Mouse (Mus musculus): Measurements from ENCODE around the gene Syn1. TPM values are rescaled to one million over a fixed set of nuclear protein-coding genes. Genes with fewer than 3 reads are reported as not detected.

Gene Syn1
- polyA plus RNA-seq, 1 experiment: not detected

DNA sequence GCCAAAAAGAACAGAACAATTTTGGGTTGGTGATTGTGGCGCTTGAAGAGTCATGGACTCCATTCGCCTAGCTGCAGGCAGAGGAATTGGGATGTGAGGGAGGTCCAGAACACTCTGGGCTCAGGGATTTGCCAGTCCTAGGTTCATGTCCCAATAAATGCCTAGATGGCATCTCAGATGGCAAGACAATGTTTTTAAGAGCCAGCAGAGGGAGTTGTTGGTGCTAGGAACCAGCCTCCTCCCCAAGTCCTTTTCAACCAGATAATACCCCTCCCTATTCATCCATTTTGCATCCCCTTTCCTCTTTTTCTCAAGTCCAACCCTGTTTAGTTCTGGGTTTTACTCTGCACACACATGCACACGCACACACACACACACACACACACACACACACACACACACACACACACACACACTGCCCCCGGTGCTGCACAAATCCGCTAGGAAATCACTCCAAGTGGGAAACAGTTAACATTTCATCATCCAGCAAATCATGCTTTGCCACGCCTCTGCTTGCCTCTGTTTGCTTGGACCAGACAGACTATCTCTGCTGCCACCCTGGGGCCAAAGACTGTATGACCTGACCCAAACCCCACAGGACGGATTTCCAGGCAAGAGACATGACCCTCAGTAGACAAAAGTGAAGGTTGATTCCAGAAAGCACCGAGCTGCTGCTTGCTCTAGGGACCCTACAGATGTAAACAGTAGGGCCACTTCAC, 100.9 kb downstream of the Syn1 start:
- Histone ChIP-seq H3K27ac (replicated peaks; ENCODE audit: low read depth, low read length) (no peak overlapping the region), H3K4me3 (ENCODE audit: insufficient read depth, low read depth, low read length) (peak overlapping the region; percentile 48), H3K4me1 (ENCODE audit: control insufficient read depth, insufficient read depth, insufficient read length, low read length) (no peaks in the 10 kb centered on the region)

DNA sequence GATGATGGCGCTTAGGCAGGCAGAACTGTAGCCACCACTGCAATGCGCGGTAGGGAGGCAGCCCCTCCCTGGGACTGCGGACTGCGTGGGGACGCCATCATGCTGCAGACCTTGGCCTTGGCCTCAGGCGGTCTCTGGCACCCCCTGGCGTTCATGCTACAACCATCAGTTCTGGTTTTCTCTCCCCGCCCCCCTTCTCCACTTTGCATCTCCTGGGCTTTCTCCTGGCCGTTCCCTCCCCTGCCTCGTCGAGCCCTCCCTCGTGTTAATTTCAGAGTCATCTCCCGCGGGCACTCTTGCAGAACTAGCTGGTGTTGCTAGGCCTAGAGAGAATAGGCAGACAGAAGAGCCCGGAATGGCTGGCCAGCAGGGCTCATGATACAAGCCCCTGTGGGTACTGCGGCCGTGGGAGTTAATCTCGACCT, 101.6 kb downstream of the Syn1 start:
- no peak overlapping the region for H3K27ac ChIP-seq (replicated peaks; ENCODE audit: low read depth, low read length)
- H3K4me3 ChIP-seq (ENCODE audit: insufficient read depth, low read depth, low read length): peak overlapping the region; percentile 48
- no peaks in the 10 kb centered on the region for H3K4me1 ChIP-seq (ENCODE audit: control insufficient read depth, insufficient read depth, insufficient read length, low read length)

DNA sequence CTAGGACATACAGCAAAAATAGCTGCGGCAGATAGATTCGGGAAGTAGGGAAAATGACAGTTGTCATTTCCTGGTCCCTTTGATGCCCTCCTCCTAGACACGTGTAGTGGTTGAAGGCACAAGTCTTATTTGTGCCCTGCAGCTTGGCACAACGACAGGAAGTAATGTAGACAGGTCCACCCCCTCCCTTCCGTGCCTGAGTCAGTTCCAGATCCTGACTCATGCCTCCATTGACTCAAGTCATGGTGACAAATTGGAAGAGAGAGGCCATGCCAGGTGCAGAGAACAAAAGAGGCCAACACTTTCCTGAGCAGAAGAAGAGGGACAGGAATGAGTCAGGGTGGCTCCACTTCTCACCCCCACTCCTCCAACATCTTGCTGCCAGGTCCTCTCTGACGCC, 103.8 kb downstream of the Syn1 start:
- H3K4me3 ChIP-seq (ENCODE audit: insufficient read depth, low read depth, low read length): no peak overlapping the region
- H3K4me1 ChIP-seq (ENCODE audit: control insufficient read depth, insufficient read depth, insufficient read length, low read length): no peaks in the 10 kb centered on the region
- H3K27ac ChIP-seq (replicated peaks; ENCODE audit: low read depth, low read length): no peak overlapping the region

Other genes with a start within 250 kb of the Syn1 start
- 134 and 135 TPM in 2 replicates for gene Cdk16, start 233.1 kb downstream of the Syn1 start, polyA plus RNA-seq (2012; ENCODE audit: insufficient read depth, insufficient read length, missing spikeins)
- 1.5 and 1.8 TPM in 2 replicates for gene Usp11, start 217.1 kb downstream of the Syn1 start, polyA plus RNA-seq (2012; ENCODE audit: insufficient read depth, insufficient read length, missing spikeins)
- gene Araf, start 123.2 kb downstream of the Syn1 start, polyA plus RNA-seq (2012; ENCODE audit: insufficient read depth, insufficient read length, missing spikeins): 46.6 and 49.7 TPM in 2 replicates
- gene Timp1, start 50.8 kb downstream of the Syn1 start, polyA plus RNA-seq (2012; ENCODE audit: insufficient read depth, insufficient read length, missing spikeins): not detected in 2 replicates
- 9.0 and 13.0 TPM in 2 replicates for gene Cfp, start 10.6 kb upstream of the Syn1 start, polyA plus RNA-seq (2012; ENCODE audit: insufficient read depth, insufficient read length, missing spikeins)
- 5.5 and 8.8 TPM in 2 replicates for gene Elk1, start 29.6 kb upstream of the Syn1 start, polyA plus RNA-seq (2012; ENCODE audit: insufficient read depth, insufficient read length, missing spikeins)
- 103 and 122 TPM in 2 replicates for gene Uxt, start 41.0 kb upstream of the Syn1 start, polyA plus RNA-seq (2012; ENCODE audit: insufficient read depth, insufficient read length, missing spikeins)
- gene Zfp182, start 141.3 kb upstream of the Syn1 start, polyA plus RNA-seq (2012; ENCODE audit: insufficient read depth, insufficient read length, missing spikeins): 2.2 and 2.8 TPM in 2 replicates
- gene Spaca5, start 147.4 kb upstream of the Syn1 start, polyA plus RNA-seq (2012; ENCODE audit: insufficient read depth, insufficient read length, missing spikeins): not detected in 2 replicates
- gene Zfp300, start 168.5 kb upstream of the Syn1 start, polyA plus RNA-seq (2012; ENCODE audit: insufficient read depth, insufficient read length, missing spikeins): 0.63 and 0.67 TPM in 2 replicates
- gene Ssxa1, start 194.8 kb upstream of the Syn1 start, polyA plus RNA-seq (2012; ENCODE audit: insufficient read depth, insufficient read length, missing spikeins): not detected in 2 replicates

All from brown adipose tissue, adult 24 weeks (tissue).